In the genomic region with DNA sequence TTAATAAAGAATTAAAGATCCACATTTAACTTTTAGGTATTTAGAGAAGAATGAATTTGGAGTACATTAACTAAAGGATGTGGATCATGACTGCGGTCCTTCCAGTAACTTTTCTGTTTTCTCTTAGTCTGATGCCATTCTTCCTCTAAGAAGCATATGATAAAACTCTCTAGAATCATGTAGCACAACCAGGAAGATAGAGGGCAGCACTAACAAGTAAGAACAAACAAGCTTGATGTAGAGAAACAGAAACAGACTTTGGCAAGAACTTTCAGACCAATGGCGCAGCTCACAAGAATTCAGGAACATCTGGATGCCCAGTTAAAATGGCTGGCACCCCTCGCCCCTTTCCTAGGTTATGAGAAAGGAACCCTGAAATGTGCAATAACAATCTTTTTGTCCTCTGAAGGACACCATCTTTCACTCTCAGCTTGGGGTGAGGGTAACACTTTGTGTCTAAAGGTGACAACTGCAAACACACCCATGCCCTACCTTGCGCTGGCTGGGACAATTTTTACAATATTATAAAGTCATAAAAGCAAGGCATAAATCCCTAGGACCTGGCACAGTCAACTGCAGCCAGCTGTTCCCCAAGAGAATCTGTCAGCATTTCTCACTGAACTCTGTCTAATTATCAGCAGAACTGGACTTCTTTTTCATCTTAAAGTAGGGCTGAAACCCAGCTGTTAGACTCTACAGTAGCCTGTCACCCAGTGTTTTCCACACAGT, we compare ENCODE assay signal across 8 mouse cellular contexts. TPM values are rescaled to one million over a fixed set of nuclear protein-coding genes. Genes with fewer than 3 reads are reported as not detected.
A peak's percentile ranks its signal among the peaks of the same experiment; 100 is the strongest.
DNase-seq lines count a peak whose midpoint lies in the region; ATAC-seq and TF ChIP-seq lines count a peak whose summit lies in the region.
"Had no signal": no experiment of that assay in that cellular context is flagged by ENCODE, and none has a peak within 500 bp of the region (broad histone marks: within the 10 kb centered on the region; RNA-seq: fewer than 3 reads in every experiment).

No protein-coding gene starts in this region.

- WGBS in heart, postnatal 0 days, result 80% methylated on average over 4 of the region's 4 CpGs
- 93% methylated on average over 4 of the region's 4 CpGs for WGBS in heart, embryonic 10.5 days

- H3K4me2 ChIP-seq in heart, postnatal 0 days (ENCODE audit: low read depth, low read length), result no peak overlapping the region

- no peaks in the 10 kb centered on the region for H3K79me2 ChIP-seq in MEL (ENCODE audit: control insufficient read depth, insufficient read depth, low read length, poor library complexity)

- no peak for ATAC-seq in heart, postnatal 0 days (ENCODE audit: insufficient read depth, low read depth)

- H3K4me1 ChIP-seq in heart, postnatal 0 days (ENCODE audit: control insufficient read depth, insufficient read depth), result no peaks in the 10 kb centered on the region
- H3K4me1 ChIP-seq in heart, embryonic 10.5 days, result no peaks in the 10 kb centered on the region
- no peaks in the 10 kb centered on the region for H3K4me1 ChIP-seq in MEL (ENCODE audit: control insufficient read depth in 1 of 2, insufficient read depth in 2 of 2, low read length in 2 of 2)

- TF ChIP-seq EP300 in heart, postnatal 0 days (IDR thresholded peaks at IDR 0.05; ENCODE audit: low read depth), result no peak
- TF ChIP-seq EP300 in MEL (IDR thresholded peaks at IDR 0.05; ENCODE audit: low read depth in 1 of 2, low read length in 2 of 2), result no peak

- peak; percentile 41 for TF ChIP-seq RAD21 in MEL (IDR thresholded peaks at IDR 0.05; ENCODE audit: low read depth, low read length)

- no peak for TF ChIP-seq POLR2A in MEL (IDR thresholded peaks at IDR 0.05; ENCODE audit: control insufficient read depth in 1 of 2, insufficient read depth in 1 of 2, low read depth in 1 of 2, low read length in 2 of 2, poor library complexity in 1 of 2)

- peak; percentile 57 for DNase-seq in heart, postnatal 0 days (ENCODE audit: low spot score)
- no peak for DNase-seq in heart, embryonic 10.5 days (ENCODE audit: low spot score)
- peak; percentile 67 for DNase-seq in 3T3-L1 (ENCODE audit: low read depth, low spot score)
- peak; percentile 41 for DNase-seq in MEL (ENCODE audit: low read depth, low spot score)
- DNase-seq in kidney, postnatal 4 days, result peak; percentile 47 to 57
- DNase-seq in cerebellum, postnatal 36 days, result no peak
- DNase-seq in thymus, adult 18-20 months, result no peak
- DNase-seq: adrenal gland, adult 8-10 months had no signal

- H3K9me3 ChIP-seq in heart, postnatal 0 days (replicated peaks; ENCODE audit: control insufficient read depth, low read length), result no peaks in the 10 kb centered on the region
- no peaks in the 10 kb centered on the region for H3K9me3 ChIP-seq in heart, embryonic 10.5 days
- H3K9me3 ChIP-seq in MEL (replicated peaks; ENCODE audit: insufficient read depth, low read length), result no peaks in the 10 kb centered on the region

- no peak overlapping the region for H3K27ac ChIP-seq in heart, postnatal 0 days (ENCODE audit: low read depth)
- H3K27ac ChIP-seq in heart, embryonic 10.5 days, result no peak overlapping the region
- no peak overlapping the region for H3K27ac ChIP-seq in MEL (ENCODE audit: control insufficient read depth, low read depth, low read length)

- TF ChIP-seq CTCF in heart, postnatal 0 days (IDR thresholded peaks at IDR 0.05; ENCODE audit: low read depth), result peak; percentile 68
- TF ChIP-seq CTCF in MEL (IDR thresholded peaks at IDR 0.05 in 2 of 3, conservative IDR thresholded peaks at IDR 0.05 in 1 of 3; ENCODE audit: control insufficient read depth in 1 of 3, insufficient read depth in 1 of 3, low read depth in 2 of 3, low read length in 3 of 3, poor library complexity in 1 of 3, severe bottlenecking in 1 of 3), result peak in 1 of 3 experiments; percentile 58; a peak in 2 of 6 replicates

- H3K36me3 ChIP-seq in heart, postnatal 0 days (replicated peaks; ENCODE audit: control insufficient read depth, insufficient read depth, low read length), result peaks cover 80% of the 10 kb centered on the region
- H3K36me3 ChIP-seq in heart, embryonic 10.5 days, result peaks cover 78% of the 10 kb centered on the region
- H3K36me3 ChIP-seq in MEL (ENCODE audit: control insufficient read depth in 1 of 2, insufficient read depth in 2 of 2, low read length in 2 of 2), result peaks cover 0 to 6% of the 10 kb centered on the region in 2 experiments; a peak in 2 of 4 replicates

- H3K27me3 ChIP-seq in heart, postnatal 0 days (ENCODE audit: control insufficient read depth, insufficient read depth, low read length), result no peaks in the 10 kb centered on the region
- H3K27me3 ChIP-seq in heart, embryonic 10.5 days (ENCODE audit: insufficient read depth, poor library complexity, severe bottlenecking), result no peaks in the 10 kb centered on the region
- no peaks in the 10 kb centered on the region for H3K27me3 ChIP-seq in MEL (ENCODE audit: control insufficient read depth in 1 of 2, insufficient read depth in 2 of 2, low read length in 2 of 2)

- H3K9ac ChIP-seq in heart, postnatal 0 days (replicated peaks; ENCODE audit: low read depth, low read length), result no peak overlapping the region
- no peak overlapping the region for H3K9ac ChIP-seq in MEL (ENCODE audit: control insufficient read depth, low read depth, low read length, poor library complexity, severe bottlenecking)

- no peak overlapping the region for H3K4me3 ChIP-seq in heart, postnatal 0 days (ENCODE audit: low read depth, low read length)
- H3K4me3 ChIP-seq in heart, embryonic 10.5 days, result no peak overlapping the region
- no peak overlapping the region for H3K4me3 ChIP-seq in MEL (ENCODE audit: control insufficient read depth in 1 of 2, insufficient read depth in 1 of 2, low read depth in 2 of 2, low read length in 2 of 2)

TF ChIP-seq in MEL, 35 proteins besides CTCF, POLR2A, EP300 and RAD21:
- TF ChIP-seq SMC3 (IDR thresholded peaks at IDR 0.05; ENCODE audit: low read depth, low read length) (peak; percentile 44), MYC (IDR thresholded peaks at IDR 0.05; ENCODE audit: low read depth, low read length) (no peak), CHD2 (IDR thresholded peaks at IDR 0.05; ENCODE audit: low read length) (no peak), ZC3H11A (IDR thresholded peaks at IDR 0.05; ENCODE audit: low read depth, low read length) (peak; percentile 19; the same call in 1 of the 2 replicates)

RNA-seq across cellular contexts. Expression of gene Smarca5, which starts 33.6 kb away (rescaled TPM):
- 10.5 and 17.0 TPM in 2 replicates for total RNA-seq in heart, postnatal 0 days (2014; rRNA removed; ENCODE audit: low replicate concordance)
- polyA plus RNA-seq in heart, postnatal 0 days (2015; fragmentation: Nextera tagmentation; extraction: Ambion mirVana), result 19.0 TPM in 2 replicates
- 53.8 and 79.9 TPM in 2 replicates for polyA plus RNA-seq in heart, embryonic 10.5 days (2016; fragmentation: Nextera tagmentation; extraction: Ambion mirVana)
- 89.1 and 99.2 TPM in 2 replicates for total RNA-seq in MEL (2012; rRNA removed)
- 100 to 1,000 TPM in 1 of 2 experiments, 10 to 100 TPM in 1; 59.0 to 140 TPM for polyA plus RNA-seq in MEL (2012; ENCODE audit: insufficient read depth in 1 of 2, insufficient read length in 2 of 2, low read depth in 1 of 2, low replicate concordance in 2 of 2, missing spikeins in 1 of 2)

Comparison
In these comparisons a context has a peak if more than half of its experiments do, and no peak if none do; other contexts are left out.
1. DNase-seq: peak in heart, postnatal 0 days (single experiment), 3T3-L1 (single experiment), MEL (single experiment) and kidney, postnatal 4 days (2 of 2); none in heart, embryonic 10.5 days (single experiment), cerebellum, postnatal 36 days (0 of 2) and thymus, adult 18-20 months (0 of 2).